Mouse (Mus musculus) CH12.LX (cell line): ENCODE results near the gene Abhd12. TPM values are rescaled to one million over a fixed set of nuclear protein-coding genes. Genes with fewer than 3 reads are reported as not detected.

Experiments used
- DNase-seq: peaks from one replicate; pipeline ENCODE4 v3.0.0-alpha.2; 2013; ENCODE audit errors: extremely low read depth
- H3K27ac ChIP-seq: 2 replicates; pipeline ENCODE4 v1.5.1; 2012; ENCODE audit warnings: low read depth, mild to moderate bottlenecking, control low read depth, moderate library complexity; ENCODE audit not compliant: insufficient read depth
- H3K27me3 ChIP-seq: replicated peaks from 2 replicates; pipeline ENCODE3; 2012; ENCODE audit warnings: inconsistent platforms
- H3K36me3 ChIP-seq, 2 experiments: replicated peaks in 1 of 2; 2 replicates each; pipeline versions ENCODE3 to v1.6.1; 2012; ENCODE audit warnings: inconsistent platforms in 1 of 2, low read length in 1 of 2, mild to moderate bottlenecking in 1 of 2, mixed read lengths in 1 of 2, moderate library complexity in 1 of 2; ENCODE audit not compliant: control insufficient read depth in 1 of 2, insufficient read depth in 1 of 2
- H3K4me1 ChIP-seq, 2 experiments: 2 replicates each; pipeline ENCODE4 v1.6.1; 2012; ENCODE audit warnings: inconsistent platforms in 1 of 2, moderate library complexity in 1 of 2; ENCODE audit not compliant: insufficient read depth in 2 of 2, control insufficient read depth in 1 of 2
- H3K4me2 ChIP-seq: 2 replicates; pipeline ENCODE4 v1.6.1; 2012; ENCODE audit warnings: low read depth, mild to moderate bottlenecking, control low read depth; ENCODE audit not compliant: poor library complexity, insufficient read depth, severe bottlenecking
- H3K4me3 ChIP-seq, 3 experiments: fragments of 150-350 bp in 1 of 3; sonication (generic) in 1 of 3; replicated peaks in 1 of 3; 2 replicates each; pipeline versions ENCODE3 to v1.5.1; 2011 to 2012; ENCODE audit warnings: low read depth in 2 of 3, low read length in 2 of 3, mild to moderate bottlenecking in 2 of 3, moderate library complexity in 2 of 3, control low read depth in 1 of 3, improper control_type of control experiment in 1 of 3, inconsistent platforms in 1 of 3, mixed read lengths in 1 of 3; ENCODE audit not compliant: poor library complexity in 1 of 3
- H3K79me2 ChIP-seq: replicated peaks from 2 replicates; pipeline ENCODE4 v1.6.1; 2012; ENCODE audit warnings: mild to moderate bottlenecking, moderate library complexity; ENCODE audit not compliant: control insufficient read depth, poor library complexity, insufficient read depth, severe bottlenecking; ENCODE audit errors: extremely low read depth
- H3K9ac ChIP-seq: 2 replicates; pipeline ENCODE4 v1.6.1; 2012; ENCODE audit warnings: low read depth, mild to moderate bottlenecking, control low read depth, moderate library complexity; ENCODE audit not compliant: insufficient read depth
- H3K9me3 ChIP-seq: replicated peaks from 2 replicates; pipeline ENCODE3; 2012; ENCODE audit warnings: low read length, inconsistent platforms, mixed read lengths
- BHLHE40 ChIP-seq: IDR thresholded peaks from 2 replicates; pipeline ENCODE4 v1.6.1; 2011; ENCODE audit warnings: mild to moderate bottlenecking, low read depth, low read length, improper control_type of control experiment
- CHD1 ChIP-seq: IDR thresholded peaks from 2 replicates; pipeline ENCODE4 v1.6.1; 2012; ENCODE audit warnings: low read depth, low read length, improper control_type of control experiment, inconsistent platforms
- ELF1 ChIP-seq: IDR thresholded peaks from 2 replicates; pipeline ENCODE4 v1.6.1; 2014; ENCODE audit warnings: low read depth, mild to moderate bottlenecking, inconsistent platforms, low read length, improper control_type of control experiment
- ETS1 ChIP-seq: conservative IDR thresholded peaks from 2 replicates; pipeline ENCODE4 v1.6.1; 2012; ENCODE audit warnings: low read depth, mild to moderate bottlenecking, inconsistent platforms, low read length, improper control_type of control experiment, moderate library complexity
- KAT2A ChIP-seq: IDR thresholded peaks from 2 replicates; pipeline ENCODE4 v1.6.1; 2012; ENCODE audit warnings: low read length, improper control_type of control experiment, inconsistent platforms; ENCODE audit not compliant: insufficient replicate concordance
- MAX ChIP-seq: IDR thresholded peaks from 2 replicates; pipeline ENCODE4 v1.6.1; 2011; ENCODE audit warnings: low read length, improper control_type of control experiment
- MEF2A ChIP-seq: IDR thresholded peaks from 2 replicates; pipeline ENCODE4 v1.6.1; 2014; ENCODE audit warnings: low read depth, mild to moderate bottlenecking, inconsistent platforms, low read length, improper control_type of control experiment, borderline replicate concordance
- MYC ChIP-seq: IDR thresholded peaks from 2 replicates; pipeline ENCODE4 v1.6.1; 2011; ENCODE audit warnings: low read depth, mild to moderate bottlenecking, improper control_type of control experiment, low read length
- POLR2AphosphoS2 ChIP-seq: IDR thresholded peaks from 2 replicates; pipeline ENCODE4 v1.6.1; 2011; ENCODE audit warnings: low read depth, low read length, improper control_type of control experiment
- RCOR1 ChIP-seq: conservative IDR thresholded peaks from 2 replicates; pipeline ENCODE4 v1.6.1; 2012; ENCODE audit warnings: low read depth, mild to moderate bottlenecking, inconsistent platforms, low read length, improper control_type of control experiment
- SMC3 ChIP-seq: IDR thresholded peaks from 2 replicates; pipeline ENCODE4 v1.6.1; 2011; ENCODE audit warnings: low read depth, low read length, improper control_type of control experiment
- TBP ChIP-seq: conservative IDR thresholded peaks from 2 replicates; pipeline ENCODE4 v1.6.1; 2011; ENCODE audit warnings: low read depth, low read length, improper control_type of control experiment
- USF1 ChIP-seq: IDR thresholded peaks from 2 replicates; pipeline ENCODE4 v1.6.1; 2014; ENCODE audit warnings: low read depth, mild to moderate bottlenecking, inconsistent platforms, low read length, improper control_type of control experiment
- ZNF384 ChIP-seq: IDR thresholded peaks from 2 replicates; pipeline ENCODE4 v1.6.1; 2012; ENCODE audit warnings: low read depth, low read length, improper control_type of control experiment, inconsistent platforms
- dilution Hi-C: fragments of 300-500 bp; cut with MboI; formaldehyde crosslinking; loops from 2 replicates; pipeline ENCODE4 v1.14.3; 2020; ENCODE audit warnings: low sequenced_read_pairs; ENCODE audit not compliant: extremely low pct_unique_long_range_greater_than_20kb, extremely low pct_ligation_motif_present
- in situ Hi-C: fragments of 300-500 bp; cut with MboI; formaldehyde crosslinking; loops from 3 replicates; pipeline ENCODE4 v1.14.3; 2019; ENCODE audit warnings: low sequenced_read_pairs, low pct_ligation_motif_present, low pct_unique_long_range_greater_than_20kb, mixed read lengths
- polyA plus RNA-seq: library from polyadenylated mRNA; unstranded; fragments of >175 nt; gene quantifications from 2 replicates; pipeline ENCODE4 v1.2.1, GENCODE M21; 2012; ENCODE audit warnings: low read depth; ENCODE audit not compliant: insufficient read length
- total RNA-seq, 2 experiments: library from RNA; depleted of rRNA; stranded (reverse); fragments of 300-350 nt in 1 of 2; fragments of >200 nt in 1 of 2; gene quantifications; 2 replicates each; pipeline ENCODE4 v1.2.3; 2012 to 2014

Gene Abhd12
- total and polyA plus RNA-seq, 3 experiments, result 43.6 to 51.5 (median 51.3) TPM

GRCm38 (mm10) chr2:150839686-150840471 is 64.7 kb downstream of the Abhd12 start:
- in situ Hi-C loops, result loop anchor here (25.0 kb wide), 1 partner anchor 172 kb away; no protein-coding TSS in a partner anchor

GRCm38 (mm10) chr2:150837781-150838180 is 66.8 kb downstream of the Abhd12 start:
- H3K36me3 ChIP-seq, result peaks cover 37 to 78% of the 10 kb centered on the region in 2 experiments
- in situ Hi-C loops (loop anchor here (25.0 kb wide), 1 partner anchor 175 kb away; no protein-coding TSS in a partner anchor), dilution Hi-C loops (no loop called here)
- no peaks in the 10 kb centered on the region for H3K79me2 ChIP-seq
- no peak overlapping the region for H3K4me2 ChIP-seq
- H3K27ac ChIP-seq, result no peak overlapping the region
- H3K9ac ChIP-seq, result no peak overlapping the region
- H3K27me3 ChIP-seq, result no peaks in the 10 kb centered on the region
- H3K9me3 ChIP-seq, result no peaks in the 10 kb centered on the region
- peaks cover 16 to 43% of the 10 kb centered on the region in 2 experiments for H3K4me1 ChIP-seq
- DNase-seq, result no peak
- H3K4me3 ChIP-seq, result no peak overlapping the region
- TF ChIP-seq MEF2A (no peak), SMC3 (no peak), CHD1 (no peak), USF1 (no peak), RCOR1 (no peak), TBP (no peak), KAT2A (no peak), POLR2AphosphoS2 (no peak), MYC (no peak)

More at GRCm38 (mm10) chr2:150839686-150840471, 64.7 kb downstream of the Abhd12 start:
- no peaks in the 10 kb centered on the region for H3K79me2 ChIP-seq
- H3K4me3 ChIP-seq, result no peak overlapping the region
- no peaks in the 10 kb centered on the region for H3K27me3 ChIP-seq
- TF ChIP-seq SMC3, result no peak
- 0 out of 2 replicates have a peak, but pooled peaks have one; percentile 13 for TF ChIP-seq ETS1
- no peaks in the 10 kb centered on the region for H3K9me3 ChIP-seq
- dilution Hi-C loops, result no loop called here
- H3K27ac ChIP-seq, result no peak overlapping the region
- no peak for DNase-seq
- no peak overlapping the region for H3K4me2 ChIP-seq
- H3K9ac ChIP-seq, result no peak overlapping the region
- H3K36me3 ChIP-seq, result peaks cover 25 to 67% of the 10 kb centered on the region in 2 experiments
- H3K4me1 ChIP-seq, result peaks cover 32 to 64% of the 10 kb centered on the region in 2 experiments

GRCm38 (mm10) chr2:150836906-150837305 is 67.6 kb downstream of the Abhd12 start:
- dilution Hi-C loops (no loop called here), in situ Hi-C loops (loop anchor here (25.0 kb wide), 1 partner anchor 175 kb away; no protein-coding TSS in a partner anchor)

More at GRCm38 (mm10) chr2:150836906-150837305, 67.6 kb downstream of the Abhd12 start:
- Histone ChIP-seq H3K4me1 (peaks cover 13 to 38% of the 10 kb centered on the region in 2 experiments), H3K79me2 (no peaks in the 10 kb centered on the region), H3K9ac (no peak overlapping the region), H3K27me3 (no peaks in the 10 kb centered on the region), H3K9me3 (no peaks in the 10 kb centered on the region), H3K27ac (no peak overlapping the region)
- no peak for DNase-seq
- no peak for TF ChIP-seq BHLHE40
- no peak for TF ChIP-seq ELF1
- TF ChIP-seq MAX, result no peak
- TF ChIP-seq ZNF384, result no peak
- TF ChIP-seq, all 38 proteins: peak for 0
- H3K4me3 ChIP-seq, result no peak overlapping the region
- H3K4me2 ChIP-seq, result no peak overlapping the region
- peaks cover 44 to 82% of the 10 kb centered on the region in 2 experiments for H3K36me3 ChIP-seq
